Mouse (Mus musculus): ENCODE data around the gene Wdtc1.

GRCm38 (mm10) chr4:133270929-133271328, 82.4 kb downstream of the Wdtc1 start:
- TF ChIP-seq CTCF (IDR thresholded peaks at IDR 0.05), result no peak
- TF ChIP-seq EP300 (IDR thresholded peaks at IDR 0.05; ENCODE audit: insufficient read depth, low read depth, low read length), result no peak
- TF ChIP-seq POLR2A (IDR thresholded peaks at IDR 0.05; ENCODE audit: insufficient read depth, low read depth, low read length), result no peak

Data from heart, adult 2 months (tissue).